Mouse (Mus musculus) cerebellum, postnatal 4 days (tissue): ENCODE data around the gene Gm15446.
A peak's percentile ranks its signal among the peaks of the same experiment; 100 is the strongest.
"Not testable (repeated sequence)": the region's sequence is repeated elsewhere in the genome, so short reads cannot be mapped to it uniquely, and the experiment has no call there.

Experiments
- DNase-seq, 2 experiments: peaks; one replicate each; pipeline ENCODE4 v3.0.0; 2022; ENCODE audit warnings: low spot score in 2 of 2, mixed read lengths in 1 of 2

The Gm15446 gene

DNA sequence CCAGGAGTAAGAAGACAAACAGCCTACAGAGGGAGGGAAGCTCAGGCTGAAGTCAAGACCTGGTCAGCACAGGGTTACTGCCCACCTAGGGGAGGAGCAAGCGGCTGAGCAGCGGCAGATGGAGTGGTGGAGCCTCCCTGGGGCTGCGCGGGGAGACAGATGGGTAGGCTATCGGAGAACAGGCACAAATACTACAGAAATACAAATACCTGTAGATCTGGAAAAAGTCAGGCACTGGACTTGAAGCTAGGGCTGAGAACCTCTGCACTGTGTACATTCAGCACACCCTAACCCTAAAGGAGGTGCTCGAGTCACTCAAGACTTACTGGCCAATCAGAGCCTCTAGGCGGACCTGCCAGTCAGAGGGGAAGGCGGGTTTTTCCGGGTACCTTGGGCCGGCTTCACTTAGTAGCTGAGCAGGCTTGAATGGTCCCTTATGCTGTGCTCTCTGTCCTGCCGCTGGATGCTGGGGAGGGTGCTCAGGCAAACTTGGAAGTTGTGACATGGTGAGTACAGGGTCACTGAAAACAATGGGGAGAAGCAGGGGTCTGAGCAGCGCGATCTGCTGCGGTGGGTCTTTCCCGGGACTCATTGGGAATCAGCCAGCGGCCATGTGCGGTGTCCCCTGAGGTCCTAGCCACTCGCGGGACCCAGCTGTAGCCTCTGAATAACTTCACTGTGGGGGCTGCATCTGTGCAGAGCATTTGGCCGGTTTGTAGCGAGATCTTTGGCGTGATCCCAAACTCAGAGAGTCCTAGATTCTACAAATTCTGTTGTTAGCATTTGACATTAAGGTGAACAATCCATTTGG is at the start of gene Gm15446:
Gm15446 (plus strand) TSS at position 140 of the 811 bp plus-strand sequence.
- peak; percentile 56 to 82 for DNase-seq

DNA sequence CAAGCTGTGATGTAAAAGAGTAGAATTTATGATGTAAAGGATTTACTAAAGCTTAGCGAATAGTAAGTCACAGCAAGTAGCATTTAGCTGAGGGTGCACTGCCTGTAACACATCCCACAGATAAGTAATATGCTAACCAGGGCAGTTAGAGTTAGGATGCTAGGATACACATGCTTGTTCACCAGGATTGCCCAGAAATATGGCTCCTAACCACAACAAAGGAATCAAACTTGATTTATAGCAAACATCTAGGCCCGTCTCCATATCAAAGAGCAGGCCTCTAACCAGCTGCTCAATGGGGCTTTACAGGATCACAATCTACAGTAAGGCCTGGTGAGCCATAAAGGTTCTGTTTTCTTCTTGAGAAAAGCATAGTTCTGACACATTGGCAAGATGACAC is 929 bp downstream of the Gm15446 start:
- not testable (repeated sequence) for DNase-seq

DNA sequence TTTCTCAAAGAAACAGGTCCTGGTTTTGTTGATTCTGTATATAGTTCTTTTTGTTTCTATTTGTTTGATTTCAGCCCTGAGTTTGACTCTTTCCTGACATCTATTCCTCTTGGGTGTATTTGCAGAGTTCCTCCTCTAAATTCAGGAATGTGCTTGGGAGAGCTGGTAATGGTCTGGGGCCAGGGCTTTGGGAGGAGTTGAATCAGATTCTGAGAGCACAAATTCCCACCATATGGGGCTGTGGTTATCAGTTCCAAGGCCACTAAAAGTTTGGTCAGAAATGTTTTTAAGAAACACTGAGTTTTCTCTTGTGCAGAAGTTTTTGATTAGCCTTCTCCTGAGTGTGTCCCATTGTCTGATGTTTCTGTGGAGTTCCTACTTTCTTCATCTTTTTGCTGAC is 1.7 kb downstream of the Gm15446 start:
- no peak for DNase-seq

DNA sequence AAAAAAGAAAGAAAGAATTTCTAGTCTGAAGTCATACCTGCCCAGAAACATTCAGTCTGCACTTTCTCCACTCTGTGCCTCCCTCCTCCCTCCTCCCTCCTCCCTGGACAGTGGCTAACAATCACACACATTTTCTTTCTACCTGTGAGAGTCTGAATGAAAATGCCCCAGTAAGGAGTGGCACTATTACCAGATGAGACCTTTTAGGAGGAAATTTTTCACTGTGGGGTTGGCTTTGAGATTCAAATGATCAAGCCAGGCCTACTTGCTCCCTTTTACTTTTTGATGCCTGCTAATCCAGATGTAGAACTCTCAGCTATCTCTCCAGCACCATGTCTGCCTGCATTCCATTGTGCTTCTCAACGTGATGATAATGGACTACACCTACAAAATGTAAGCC is 27.1 kb downstream of the Gm15446 start:
- no peak for DNase-seq

DNA sequence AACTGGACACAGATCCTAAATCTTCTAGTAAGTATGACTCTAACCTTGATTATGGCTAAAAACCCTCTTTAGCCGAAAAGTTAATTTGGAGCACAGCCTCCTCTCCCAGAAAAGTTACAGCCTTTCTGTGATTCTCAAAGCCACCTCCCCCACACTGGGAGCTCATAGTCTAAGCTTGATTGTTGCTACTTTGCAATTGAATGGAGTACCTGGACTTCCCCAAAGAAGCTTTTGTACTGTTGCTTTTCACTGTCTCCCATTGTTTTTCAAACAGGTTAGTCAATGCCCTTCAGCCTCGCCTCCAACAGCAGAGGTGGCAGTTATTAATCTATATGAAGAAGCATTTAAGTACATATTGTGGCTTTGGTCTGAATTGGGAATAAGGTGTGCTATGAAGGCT is 57.5 kb downstream of the Gm15446 start:
- DNase-seq, result not testable (repeated sequence)
